Mouse (Mus musculus) forebrain, embryonic 14.5 days (tissue): ENCODE measurements at regions not wholly inside any gene's neighbourhood (a gene's known extent, or its start where the extent isn't known, plus 50 kb on each side); places are given as distances from the start of the nearest gene placed in this dataset.
A peak's percentile ranks its signal among the peaks of the same experiment; 100 is the strongest.
"Not testable (repeated sequence)": the region's sequence is repeated elsewhere in the genome, so short reads cannot be mapped to it uniquely, and the experiment has no call there.

Experiments
- ATAC-seq: fragments of 200-750 bp; cut with Nextera tagmentation; 2 replicates; pipeline ENCODE4 v1.8.0; 2017; ENCODE audit warnings: mild to moderate bottlenecking, moderate library complexity
- DNase-seq: peaks from one replicate; pipeline ENCODE4 v3.0.0-alpha.2; 2015; ENCODE audit warnings: low spot score
- H3K27ac ChIP-seq: fragments of 300-500 bp; sonication (generic); 2 replicates; pipeline ENCODE4 v1.5.1; 2014; ENCODE audit warnings: low read depth, mild to moderate bottlenecking, control low read depth, low read length, moderate library complexity
- H3K27me3 ChIP-seq: fragments of 300-500 bp; sonication (generic); replicated peaks from 2 replicates; pipeline ENCODE4 v1.6.1; 2014; ENCODE audit warnings: low read length, control low read depth, mixed read lengths; ENCODE audit not compliant: control insufficient read depth, insufficient read depth
- H3K36me3 ChIP-seq: fragments of 300-500 bp; sonication (generic); 2 replicates; pipeline ENCODE4 v1.6.1; 2014; ENCODE audit warnings: low read length, control low read depth; ENCODE audit not compliant: control insufficient read depth, insufficient read depth
- H3K4me1 ChIP-seq: fragments of 300-500 bp; sonication (generic); 2 replicates; pipeline ENCODE4 v1.6.1; 2014; ENCODE audit warnings: antibody characterized with exemption, low read length, control low read depth; ENCODE audit not compliant: control insufficient read depth, insufficient read depth
- H3K4me2 ChIP-seq: fragments of 300-500 bp; sonication (generic); 2 replicates; pipeline ENCODE4 v1.6.1; 2014; ENCODE audit warnings: mild to moderate bottlenecking, control low read depth, low read length
- H3K4me3 ChIP-seq: fragments of 300-500 bp; sonication (generic); 2 replicates; pipeline ENCODE4 v1.5.1; 2014; ENCODE audit warnings: low read depth, low read length, control low read depth
- H3K9ac ChIP-seq: fragments of 300-500 bp; sonication (generic); 2 replicates; pipeline ENCODE4 v1.6.1; 2014; ENCODE audit warnings: mild to moderate bottlenecking, low read length, control low read depth, moderate library complexity
- H3K9me3 ChIP-seq: fragments of 300-500 bp; sonication (generic); replicated peaks from 2 replicates; pipeline ENCODE4 v1.6.1; 2016; ENCODE audit warnings: low read length, control low read depth, mixed read lengths; ENCODE audit not compliant: control insufficient read depth
- WGBS: fragments of 180-500 bp; shearing (Covaris S2); extraction: QIAGEN DNeasy Blood & Tissue Kit; methylation state at CpG from one replicate; pipeline ENCODE4 v1.1.7; 2014; 5-methylcytosine and 5-hydroxymethylcytosine counted together

DNA sequence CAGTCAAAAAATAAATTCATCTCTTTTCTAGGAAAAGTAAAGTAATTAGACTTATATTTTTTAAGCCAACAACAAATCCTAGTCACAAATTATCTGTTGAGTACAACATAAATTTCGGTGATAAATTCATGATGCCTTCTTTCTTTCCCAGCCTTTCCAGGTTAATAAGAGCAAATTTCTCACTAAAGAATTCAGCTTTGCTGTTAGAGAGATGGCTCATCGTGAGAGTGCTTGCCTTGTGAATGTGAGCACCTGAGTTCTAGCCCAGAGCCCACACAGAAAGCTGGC is 125.2 kb upstream of the Intu start:
- Histone ChIP-seq H3K27me3 (no peaks in the 10 kb centered on the region), H3K4me1 (no peaks in the 10 kb centered on the region), H3K36me3 (no peaks in the 10 kb centered on the region), H3K9ac (no peak overlapping the region), H3K4me3 (no peak overlapping the region), H3K9me3 (no peaks in the 10 kb centered on the region), H3K4me2 (no peak overlapping the region), H3K27ac (no peak overlapping the region)
- ATAC-seq (no peak), DNase-seq (no peak)
- 96% methylated on average over 2 of the region's 2 CpGs for WGBS

DNA sequence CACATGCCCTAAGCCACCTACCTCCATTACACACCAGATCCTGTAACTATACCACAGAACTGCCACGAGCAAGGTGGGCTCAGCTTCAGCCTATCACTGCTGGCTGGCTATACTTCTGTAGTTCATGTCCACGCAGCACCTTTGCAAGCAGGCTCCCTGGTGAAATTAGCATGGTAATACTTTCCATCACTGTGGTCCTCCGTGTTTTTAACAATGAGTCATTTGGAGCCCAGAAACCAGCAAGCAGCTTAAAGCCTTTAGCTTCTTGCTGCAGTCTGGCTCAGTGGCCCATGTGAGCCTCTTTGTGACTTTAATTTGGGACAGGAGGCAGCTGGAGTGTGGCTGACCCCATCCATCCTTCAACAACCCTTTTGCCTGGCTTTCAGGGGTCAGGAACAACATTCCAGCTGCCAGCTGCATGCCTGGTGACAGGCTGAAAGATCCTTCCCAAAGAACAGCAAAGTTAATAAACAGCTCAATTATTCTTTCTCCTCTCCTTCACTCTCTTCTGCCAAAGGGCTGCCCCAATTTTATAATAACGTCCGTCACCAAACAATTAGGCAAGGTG is 122.1 kb upstream of the Intu start:
- Histone ChIP-seq H3K9me3 (no peaks in the 10 kb centered on the region), H3K36me3 (no peaks in the 10 kb centered on the region), H3K4me2 (no peak overlapping the region), H3K9ac (no peak overlapping the region), H3K27ac (no peak overlapping the region), H3K27me3 (no peaks in the 10 kb centered on the region), H3K4me1 (no peaks in the 10 kb centered on the region), H3K4me3 (no peak overlapping the region)
- ATAC-seq, result no peak
- 48% methylated on average over 5 of the region's 5 CpGs for WGBS
- no peak for DNase-seq

DNA sequence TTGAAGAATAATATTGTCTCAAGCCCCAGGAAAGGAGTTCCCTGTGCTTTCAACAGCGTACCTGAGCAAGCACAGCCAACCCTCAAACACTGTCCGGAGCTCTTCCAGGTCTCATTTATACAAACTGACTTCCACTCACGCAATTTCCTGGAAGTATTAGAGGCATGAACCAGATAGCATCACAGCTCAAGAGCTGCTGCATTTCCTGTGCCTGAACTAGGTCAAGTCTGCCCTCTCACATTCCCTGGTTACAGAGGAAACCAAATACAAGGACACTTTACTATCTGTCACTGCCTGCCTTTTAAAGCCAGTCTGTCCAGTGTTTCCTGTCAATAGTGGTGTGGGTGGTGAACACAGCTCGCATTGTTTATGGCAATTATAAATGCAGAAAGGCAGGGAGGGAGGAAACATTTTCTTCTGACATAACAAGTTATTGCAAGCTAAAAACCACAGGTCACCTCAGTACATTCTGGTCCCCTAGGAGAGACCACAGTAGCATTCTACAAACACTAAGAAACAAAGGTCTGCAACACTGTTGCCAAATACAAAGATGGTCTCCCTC is 120.3 kb upstream of the Intu start:
- Histone ChIP-seq H3K36me3 (no peaks in the 10 kb centered on the region), H3K27me3 (no peaks in the 10 kb centered on the region), H3K9ac (no peak overlapping the region), H3K27ac (no peak overlapping the region), H3K4me1 (no peaks in the 10 kb centered on the region), H3K4me2 (no peak overlapping the region), H3K4me3 (no peak overlapping the region), H3K9me3 (no peaks in the 10 kb centered on the region)
- ATAC-seq, result no peak
- WGBS, result 89% methylated on average over 4 of the region's 4 CpGs
- no peak for DNase-seq

DNA sequence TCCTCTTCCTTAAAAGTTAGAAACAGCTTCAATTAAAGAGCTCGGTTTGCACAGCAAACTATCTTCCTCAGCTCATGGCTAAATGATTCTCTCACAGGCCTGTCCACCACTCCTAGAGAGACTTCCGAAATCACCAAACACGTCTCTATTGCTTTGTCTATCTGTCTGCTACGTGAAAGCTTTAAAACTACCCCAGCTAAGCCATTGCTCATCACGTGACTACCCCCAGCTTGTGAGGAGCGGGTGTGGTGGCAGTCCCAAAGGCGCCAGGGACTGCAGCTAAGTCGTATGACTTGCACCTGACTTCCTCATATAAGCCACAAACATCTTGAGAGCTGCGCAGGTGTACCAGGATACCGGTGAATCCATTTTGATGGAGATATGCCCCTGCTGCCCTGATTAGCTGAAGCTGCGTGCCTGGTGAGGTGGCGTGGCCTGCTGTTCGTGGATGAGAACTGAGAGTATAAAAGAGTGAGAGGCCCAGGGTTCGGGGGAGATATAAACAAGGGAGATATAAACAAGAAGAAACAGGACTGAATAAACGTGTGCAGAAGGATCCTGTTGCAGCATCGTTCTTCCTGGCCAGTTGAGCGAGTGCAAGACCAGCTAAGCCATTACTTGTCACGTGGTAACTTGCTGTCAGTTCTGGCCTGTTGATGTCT is 105.8 kb upstream of the Intu start:
- not testable (repeated sequence) for ATAC-seq, H3K4me1 ChIP-seq, H3K9me3 ChIP-seq, H3K27me3 ChIP-seq, H3K4me3 ChIP-seq, H3K27ac ChIP-seq, DNase-seq, H3K9ac ChIP-seq, H3K36me3 ChIP-seq, H3K4me2 ChIP-seq
- WGBS, result 56% methylated on average over 16 of the region's 18 CpGs

DNA sequence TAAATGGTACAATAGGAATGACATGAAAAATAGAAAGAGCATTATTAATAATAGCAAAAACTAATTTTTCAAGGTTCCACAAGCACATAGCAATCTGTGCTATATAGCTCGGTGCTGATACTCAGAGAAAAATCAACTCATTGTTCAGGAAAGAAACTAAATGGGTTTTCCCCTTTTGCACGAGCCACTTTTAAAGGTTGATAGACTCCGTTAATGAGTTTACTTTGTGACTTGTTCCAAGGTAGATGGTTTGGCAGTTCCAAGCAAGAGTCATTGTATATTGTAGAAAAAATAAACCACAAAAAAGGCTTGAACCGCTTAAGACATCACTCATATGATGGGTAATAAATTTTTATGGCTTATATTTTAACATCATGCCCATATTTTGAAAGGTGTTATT is 105.0 kb upstream of the Intu start:
- H3K9ac ChIP-seq, result no peak overlapping the region
- DNase-seq, result no peak
- no peak overlapping the region for H3K4me3 ChIP-seq
- no peaks in the 10 kb centered on the region for H3K27me3 ChIP-seq
- H3K9me3 ChIP-seq, result no peaks in the 10 kb centered on the region
- H3K36me3 ChIP-seq, result no peaks in the 10 kb centered on the region
- WGBS, result 88% methylated on average over 4 of the region's 4 CpGs
- H3K4me2 ChIP-seq, result no peak overlapping the region
- no peak for ATAC-seq
- no peaks in the 10 kb centered on the region for H3K4me1 ChIP-seq
- no peak overlapping the region for H3K27ac ChIP-seq

DNA sequence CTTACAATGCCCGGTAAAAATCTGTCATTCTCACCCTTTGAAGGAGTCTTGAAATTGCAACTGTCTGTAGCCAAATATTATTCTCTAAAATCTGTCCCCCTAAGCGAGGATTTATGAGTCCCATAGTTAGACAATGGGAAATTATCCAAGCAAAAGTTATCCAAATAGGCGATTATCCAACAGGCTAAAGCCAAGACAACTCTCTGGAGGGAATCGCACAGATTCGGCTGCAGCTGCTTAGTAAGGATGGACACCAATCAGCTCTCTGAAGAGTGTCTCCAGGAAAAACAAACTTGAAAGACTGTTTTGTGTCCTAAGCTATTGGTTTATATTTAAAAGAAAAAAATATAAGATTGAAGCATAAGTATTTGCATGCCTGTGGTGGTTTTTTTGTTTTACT is 103.1 kb upstream of the Intu start:
- Histone ChIP-seq H3K4me2 (no peak overlapping the region), H3K9me3 (no peaks in the 10 kb centered on the region), H3K4me1 (no peaks in the 10 kb centered on the region), H3K27ac (no peak overlapping the region), H3K27me3 (no peaks in the 10 kb centered on the region), H3K9ac (no peak overlapping the region), H3K36me3 (no peaks in the 10 kb centered on the region), H3K4me3 (no peak overlapping the region)
- DNase-seq (peak; percentile 21), ATAC-seq (no peak)
- 73% methylated on average over 5 of the region's 5 CpGs for whole genome bisulfite sequencing

DNA sequence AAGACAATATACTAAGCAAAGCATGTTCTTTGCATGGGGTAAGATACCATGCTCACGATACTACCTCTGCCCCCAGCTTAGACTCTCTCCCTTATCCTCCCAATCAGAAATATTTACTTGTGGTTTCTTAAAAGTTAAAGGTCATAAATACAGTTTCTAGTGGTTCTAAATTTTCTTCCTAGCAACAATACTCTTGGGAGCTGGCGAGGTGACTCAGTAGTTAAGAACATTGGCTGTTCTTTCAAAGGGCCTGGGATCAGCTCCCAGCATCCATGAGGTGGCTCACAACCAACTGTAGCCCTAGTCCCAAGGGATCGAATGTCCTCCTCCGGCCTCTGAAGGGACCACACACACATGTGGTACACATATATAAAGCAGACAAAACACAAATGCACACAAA is 92.8 kb upstream of the Intu start:
- H3K4me3 ChIP-seq, result no peak overlapping the region
- no peak overlapping the region for H3K9ac ChIP-seq
- H3K4me2 ChIP-seq, result no peak overlapping the region
- H3K27ac ChIP-seq, result no peak overlapping the region
- no peaks in the 10 kb centered on the region for H3K36me3 ChIP-seq
- WGBS, result 95% methylated on average over 4 of the region's 4 CpGs
- no peak for ATAC-seq
- H3K27me3 ChIP-seq, result no peaks in the 10 kb centered on the region
- no peaks in the 10 kb centered on the region for H3K9me3 ChIP-seq
- H3K4me1 ChIP-seq, result no peaks in the 10 kb centered on the region
- DNase-seq, result no peak

DNA sequence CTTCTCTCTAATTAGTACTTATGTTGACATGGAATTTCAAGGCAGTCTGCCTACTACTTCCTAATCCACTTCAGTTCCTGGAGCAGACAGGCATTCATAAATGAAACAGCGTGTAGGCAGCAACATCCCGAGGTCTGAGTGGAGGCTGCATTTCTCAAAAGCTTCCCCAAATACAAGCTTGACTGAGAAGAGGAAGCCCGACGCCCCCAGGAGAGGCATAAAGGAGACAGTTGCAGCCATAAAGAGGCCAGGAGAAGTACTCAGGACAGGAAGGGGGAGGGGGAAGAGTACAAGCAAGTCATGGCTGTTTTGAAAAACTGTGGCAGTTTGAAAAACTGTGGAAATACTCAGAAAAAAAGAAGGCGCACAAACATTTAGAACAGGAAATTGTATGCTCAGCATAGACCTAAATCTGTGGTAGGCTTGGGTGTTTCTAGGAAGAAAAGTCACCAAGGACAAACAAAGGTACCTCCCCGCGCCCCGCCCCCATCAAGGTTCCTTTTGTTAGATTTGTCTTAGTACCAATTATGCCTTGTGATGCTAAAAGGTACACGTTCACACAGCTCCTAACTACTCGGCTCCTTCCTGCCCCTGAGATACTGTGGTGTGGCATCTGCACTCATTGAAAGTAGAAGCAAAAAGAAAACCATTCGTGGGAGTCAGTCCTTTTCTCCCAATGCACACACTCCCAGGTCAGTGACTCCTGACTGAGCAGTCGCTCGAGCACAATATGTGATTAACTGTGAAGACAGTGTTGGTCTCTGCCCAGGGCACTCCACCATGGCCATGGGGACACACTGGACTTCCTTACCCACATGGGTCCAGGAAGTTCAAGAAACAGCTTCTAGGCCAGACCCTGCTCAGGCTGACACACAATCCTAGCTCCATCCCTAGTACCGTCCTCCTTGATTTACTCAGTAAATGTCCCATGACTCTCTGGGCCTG is 89.7 kb upstream of the Intu start:
- 52% methylated on average over 14 of the region's 14 CpGs for WGBS
- no peaks in the 10 kb centered on the region for H3K27me3 ChIP-seq
- no peak for DNase-seq
- no peak overlapping the region for H3K4me3 ChIP-seq
- H3K4me2 ChIP-seq, result no peak overlapping the region
- no peak overlapping the region for H3K9ac ChIP-seq
- H3K36me3 ChIP-seq, result no peaks in the 10 kb centered on the region
- no peaks in the 10 kb centered on the region for H3K9me3 ChIP-seq
- ATAC-seq, result no peak
- no peak overlapping the region for H3K27ac ChIP-seq
- H3K4me1 ChIP-seq, result peaks cover 2% of the 10 kb centered on the region; the same call in 1 of the 2 replicates
